Mouse (Mus musculus): ENCODE data around the gene 2010111I01Rik. TPM values are rescaled to one million over a fixed set of nuclear protein-coding genes. Genes with fewer than 3 reads are reported as not detected.

The 2010111I01Rik gene
- polyA plus RNA-seq, 1 experiment, result 22.5 TPM

GRCm38 (mm10) chr13:63324978-63325848 is 360.5 kb downstream of the 2010111I01Rik start:
- no peak overlapping the region for H3K4me3 ChIP-seq (ENCODE audit: extremely low read depth, insufficient read depth, insufficient read length)
- H3K36me3 ChIP-seq (ENCODE audit: control insufficient read depth, insufficient read depth, low read length), result no peaks in the 10 kb centered on the region
- 0 out of 2 replicates have a peak overlapping the region, but pooled peaks have one; percentile 20 for H3K27ac ChIP-seq (ENCODE audit: insufficient read depth, low read length)
- no peak for DNase-seq (ENCODE audit: low read depth in 1 of 2, low spot score in 2 of 2)
- no peaks in the 10 kb centered on the region for H3K4me1 ChIP-seq (ENCODE audit: control insufficient read depth, insufficient read depth, insufficient read length)
- H3K27me3 ChIP-seq (ENCODE audit: control insufficient read depth, insufficient read depth, low read length), result no peaks in the 10 kb centered on the region
- WGBS, result 75% methylated on average over 10 of the region's 10 CpGs
- TF ChIP-seq POLR2A (IDR thresholded peaks at IDR 0.05; ENCODE audit: low read depth, low read length) (no peak), CTCF (IDR thresholded peaks at IDR 0.05; ENCODE audit: extremely low read depth, insufficient read depth, insufficient read length, insufficient replicate concordance) (no peak)

- no peak overlapping the region for H3K27ac ChIP-seq (ENCODE audit: insufficient read depth, low read length)
- H3K4me1 ChIP-seq (ENCODE audit: control insufficient read depth, insufficient read depth, insufficient read length), result no peaks in the 10 kb centered on the region
- DNase-seq (ENCODE audit: low read depth in 1 of 2, low spot score in 2 of 2), result no peak
- TF ChIP-seq POLR2A (IDR thresholded peaks at IDR 0.05; ENCODE audit: low read depth, low read length), result no peak
- no peak for TF ChIP-seq CTCF (IDR thresholded peaks at IDR 0.05; ENCODE audit: extremely low read depth, insufficient read depth, insufficient read length, insufficient replicate concordance)
- H3K36me3 ChIP-seq (ENCODE audit: control insufficient read depth, insufficient read depth, low read length), result no peaks in the 10 kb centered on the region
- no peak overlapping the region for H3K4me3 ChIP-seq (ENCODE audit: extremely low read depth, insufficient read depth, insufficient read length)
- WGBS, result 84% methylated on average over 2 of the region's 2 CpGs
- no peaks in the 10 kb centered on the region for H3K27me3 ChIP-seq (ENCODE audit: control insufficient read depth, insufficient read depth, low read length)
Measured at GRCm38 (mm10) chr13:63326015-63326414, 361.3 kb downstream of the 2010111I01Rik start.

- H3K27ac ChIP-seq (ENCODE audit: insufficient read depth, low read length), result no peak overlapping the region
- no peaks in the 10 kb centered on the region for H3K36me3 ChIP-seq (ENCODE audit: control insufficient read depth, insufficient read depth, low read length)
- DNase-seq (ENCODE audit: low read depth in 1 of 2, low spot score in 2 of 2), result no peak
- H3K4me1 ChIP-seq (ENCODE audit: control insufficient read depth, insufficient read depth, insufficient read length), result no peaks in the 10 kb centered on the region
- TF ChIP-seq CTCF (IDR thresholded peaks at IDR 0.05; ENCODE audit: extremely low read depth, insufficient read depth, insufficient read length, insufficient replicate concordance), result no peak
- no peak for TF ChIP-seq POLR2A (IDR thresholded peaks at IDR 0.05; ENCODE audit: low read depth, low read length)
- H3K27me3 ChIP-seq (ENCODE audit: control insufficient read depth, insufficient read depth, low read length), result no peaks in the 10 kb centered on the region
- no peak overlapping the region for H3K4me3 ChIP-seq (ENCODE audit: extremely low read depth, insufficient read depth, insufficient read length)
- 93% methylated on average over 9 of the region's 9 CpGs for WGBS
Measured at GRCm38 (mm10) chr13:63330236-63330860, 365.7 kb downstream of the 2010111I01Rik start.

GRCm38 (mm10) chr13:63331379-63331778 is 366.7 kb downstream of the 2010111I01Rik start:
- peak in 1 of 2 experiments; percentile 15 for DNase-seq (ENCODE audit: low read depth in 1 of 2, low spot score in 2 of 2)
- H3K4me3 ChIP-seq (ENCODE audit: extremely low read depth, insufficient read depth, insufficient read length), result no peak overlapping the region
- 62% methylated on average over 4 of the region's 4 CpGs for WGBS

GRCm38 (mm10) chr13:63332576-63333300 is 368.0 kb downstream of the 2010111I01Rik start:
- 55% methylated on average over 4 of the region's 4 CpGs for WGBS
- H3K4me1 ChIP-seq (ENCODE audit: control insufficient read depth, insufficient read depth, insufficient read length), result no peaks in the 10 kb centered on the region
- DNase-seq (ENCODE audit: low read depth in 1 of 2, low spot score in 2 of 2), result peak; percentile 28 to 39

More at GRCm38 (mm10) chr13:63331379-63331778, 366.7 kb downstream of the 2010111I01Rik start:
- Histone ChIP-seq H3K27ac (ENCODE audit: insufficient read depth, low read length) (no peak overlapping the region), H3K36me3 (ENCODE audit: control insufficient read depth, insufficient read depth, low read length) (no peaks in the 10 kb centered on the region), H3K4me1 (ENCODE audit: control insufficient read depth, insufficient read depth, insufficient read length) (no peaks in the 10 kb centered on the region), H3K27me3 (ENCODE audit: control insufficient read depth, insufficient read depth, low read length) (no peaks in the 10 kb centered on the region)
- TF ChIP-seq CTCF (IDR thresholded peaks at IDR 0.05; ENCODE audit: extremely low read depth, insufficient read depth, insufficient read length, insufficient replicate concordance) (peak; percentile 30; the same call in 1 of the 2 replicates), POLR2A (IDR thresholded peaks at IDR 0.05; ENCODE audit: low read depth, low read length) (no peak)

GRCm38 (mm10) chr13:63335421-63336134 is 370.9 kb downstream of the 2010111I01Rik start:
- Histone ChIP-seq H3K4me3 (ENCODE audit: extremely low read depth, insufficient read depth, insufficient read length) (no peak overlapping the region), H3K4me1 (ENCODE audit: control insufficient read depth, insufficient read depth, insufficient read length) (no peaks in the 10 kb centered on the region), H3K36me3 (ENCODE audit: control insufficient read depth, insufficient read depth, low read length) (peaks cover 3% of the 10 kb centered on the region; the same call in 1 of the 2 replicates), H3K27ac (ENCODE audit: insufficient read depth, low read length) (no peak overlapping the region), H3K27me3 (ENCODE audit: control insufficient read depth, insufficient read depth, low read length) (no peaks in the 10 kb centered on the region)
- no peak for TF ChIP-seq POLR2A (IDR thresholded peaks at IDR 0.05; ENCODE audit: low read depth, low read length)
- TF ChIP-seq CTCF (IDR thresholded peaks at IDR 0.05; ENCODE audit: extremely low read depth, insufficient read depth, insufficient read length, insufficient replicate concordance), result peak; percentile 31; the same call in 1 of the 2 replicates
- DNase-seq (ENCODE audit: low read depth in 1 of 2, low spot score in 2 of 2), result no peak
- 84% methylated on average over 4 of the region's 4 CpGs for WGBS

More at GRCm38 (mm10) chr13:63332576-63333300, 368.0 kb downstream of the 2010111I01Rik start:
- no peak overlapping the region for H3K4me3 ChIP-seq (ENCODE audit: extremely low read depth, insufficient read depth, insufficient read length)
- no peaks in the 10 kb centered on the region for H3K36me3 ChIP-seq (ENCODE audit: control insufficient read depth, insufficient read depth, low read length)
- H3K27ac ChIP-seq (ENCODE audit: insufficient read depth, low read length), result no peak overlapping the region
- no peaks in the 10 kb centered on the region for H3K27me3 ChIP-seq (ENCODE audit: control insufficient read depth, insufficient read depth, low read length)
- no peak for TF ChIP-seq POLR2A (IDR thresholded peaks at IDR 0.05; ENCODE audit: low read depth, low read length)
- TF ChIP-seq CTCF (IDR thresholded peaks at IDR 0.05; ENCODE audit: extremely low read depth, insufficient read depth, insufficient read length, insufficient replicate concordance), result peak; percentile 57; the same call in 1 of the 2 replicates
